Mouse (Mus musculus) small intestine, adult 2 months (tissue): ENCODE data around the gene Cyp2j13.

Experiments used
- CTCF ChIP-seq: fragments of 200-500 bp; IDR thresholded peaks from 2 replicates; pipeline ENCODE4 v1.5.1; 2012; ENCODE audit warnings: low read depth, mild to moderate bottlenecking, control low read depth, inconsistent platforms, low read length, moderate library complexity, mixed read lengths; ENCODE audit not compliant: insufficient replicate concordance, insufficient read length; ENCODE audit errors: extremely low read depth
- POLR2A ChIP-seq: fragments of 200-500 bp; IDR thresholded peaks from 2 replicates; pipeline ENCODE4 v1.6.1; 2012; ENCODE audit warnings: low read depth, mild to moderate bottlenecking, control low read depth, inconsistent platforms, low read length, moderate library complexity

- TF ChIP-seq CTCF, result no peak
- no peak for TF ChIP-seq POLR2A
Observed at GRCm38 (mm10) chr4:96060106-96060505, 17.2 kb downstream of the Cyp2j13 start.
